Mouse (Mus musculus) ES-E14 (cell line): ENCODE measurements around the gene Hspd1. TPM values are rescaled to one million over a fixed set of nuclear protein-coding genes. Genes with fewer than 3 reads are reported as not detected.

Source experiments
- DNase-seq: peaks from one replicate; pipeline ENCODE4 v3.0.0-alpha.2; 2013; ENCODE audit warnings: low read depth, low spot score
- H3K27ac ChIP-seq: 2 replicates; pipeline ENCODE4 v1.5.1; 2012; ENCODE audit warnings: low read depth, mild to moderate bottlenecking, low read length, moderate library complexity, mixed read lengths; ENCODE audit not compliant: poor library complexity, insufficient read depth, severe bottlenecking
- H3K36me3 ChIP-seq: 2 replicates; pipeline ENCODE4 v1.6.1; 2012; ENCODE audit warnings: mild to moderate bottlenecking, low read length, moderate library complexity, mixed read lengths; ENCODE audit not compliant: control insufficient read depth, poor library complexity, insufficient read depth, severe bottlenecking
- H3K4me1 ChIP-seq, 2 experiments: fragments of 150-350 bp in 1 of 2; sonication (generic) in 1 of 2; 2 replicates each; pipeline ENCODE4 v1.6.1; 2012; ENCODE audit warnings: low read length in 2 of 2, mild to moderate bottlenecking in 1 of 2, mixed read lengths in 1 of 2; ENCODE audit not compliant: control insufficient read depth in 2 of 2, insufficient read depth in 2 of 2, poor library complexity in 1 of 2
- H3K4me3 ChIP-seq, 2 experiments: fragments of 150-350 bp in 1 of 2; sonication (generic) in 1 of 2; 2 replicates each; pipeline ENCODE4 v1.5.1; 2012; ENCODE audit warnings: low read length in 2 of 2, low read depth in 1 of 2, mild to moderate bottlenecking in 1 of 2, mixed read lengths in 1 of 2; ENCODE audit not compliant: insufficient read depth in 1 of 2, poor library complexity in 1 of 2, severe bottlenecking in 1 of 2
- H3K9ac ChIP-seq: 2 replicates; pipeline ENCODE4 v1.6.1; 2012; ENCODE audit warnings: low read depth, mild to moderate bottlenecking, low read length, mixed read lengths; ENCODE audit not compliant: poor library complexity, insufficient read depth, severe bottlenecking
- H3K9me3 ChIP-seq: fragments of 150-350 bp; sonication (generic); 2 replicates; pipeline ENCODE4 v1.6.1; 2012; ENCODE audit warnings: low read depth, mild to moderate bottlenecking, low read length; ENCODE audit not compliant: control insufficient read depth, insufficient read depth
- CHD2 ChIP-seq: IDR thresholded peaks from 2 replicates; pipeline ENCODE4 v1.6.1; 2014; ENCODE audit warnings: mild to moderate bottlenecking, low read depth, low read length, inconsistent platforms
- HCFC1 ChIP-seq: IDR thresholded peaks from 2 replicates; pipeline ENCODE4 v1.6.1; 2012; ENCODE audit warnings: low read length, inconsistent platforms, borderline replicate concordance; ENCODE audit not compliant: insufficient read depth
- MAFK ChIP-seq: IDR thresholded peaks from 2 replicates; pipeline ENCODE4 v1.6.1; 2014; ENCODE audit warnings: mild to moderate bottlenecking, low read depth, low read length, inconsistent platforms; ENCODE audit not compliant: insufficient read depth
- ZC3H11A ChIP-seq: IDR thresholded peaks from 2 replicates; pipeline ENCODE4 v1.6.1; 2012; ENCODE audit warnings: low read depth, mild to moderate bottlenecking, inconsistent platforms, low read length, borderline replicate concordance
- ZNF384 ChIP-seq: IDR thresholded peaks from 2 replicates; pipeline ENCODE4 v1.6.1; 2012; ENCODE audit warnings: low read depth, low read length, inconsistent platforms
- in situ Hi-C, 2 experiments: fragments of 600-800 bp; cut with MboI; formaldehyde crosslinking; loops; one replicate each; pipeline ENCODE4 v1.15.1; 2025; ENCODE audit warnings: low sequenced_read_pairs in 2 of 2, inconsistent platforms in 1 of 2; ENCODE audit not compliant: unreplicated experiment in 2 of 2
- total RNA-seq: library from RNA; depleted of rRNA; stranded (reverse); fragments of 300-350 nt; gene quantifications from 2 replicates; pipeline ENCODE4 v1.2.3, GENCODE M21; 2012

Hspd1 gene
- total RNA-seq, 1 experiment: 762 TPM

- TF ChIP-seq HCFC1 (no peak), ZC3H11A (no peak), MAFK (no peak), ZNF384 (no peak), CHD2 (no peak)
- Histone ChIP-seq H3K36me3 (peaks cover 32% of the 10 kb centered on the region), H3K4me1 (peaks cover 0 to 2% of the 10 kb centered on the region in 2 experiments; a peak in 2 of 4 replicates), H3K4me3 (peak overlapping the region; percentile 96 to 99), H3K27ac (no peak overlapping the region; the same call in 1 of the 2 replicates), H3K9ac (peak overlapping the region; percentile 60; the same call in 1 of the 2 replicates), H3K9me3 (no peaks in the 10 kb centered on the region)
- in situ Hi-C loops: no loop called here
- no peak for DNase-seq
Observed at GRCm38 (mm10) chr1:55085781-55086366, 2.2 kb downstream of the Hspd1 start.

GRCm38 (mm10) chr1:55082106-55082505, 5.9 kb downstream of the Hspd1 start:
- Histone ChIP-seq H3K9me3 (no peaks in the 10 kb centered on the region), H3K36me3 (peaks cover 41% of the 10 kb centered on the region), H3K27ac (no peak overlapping the region), H3K9ac (no peak overlapping the region; the same call in 1 of the 2 replicates), H3K4me1 (peaks cover 0 to 2% of the 10 kb centered on the region in 2 experiments; a peak in 2 of 4 replicates), H3K4me3 (no peak overlapping the region)
- TF ChIP-seq ZNF384 (no peak), CHD2 (no peak), MAFK (no peak), ZC3H11A (no peak), HCFC1 (no peak)
- in situ Hi-C loops: no loop called here
- no peak for DNase-seq

GRCm38 (mm10) chr1:55079677-55080076, 8.4 kb downstream of the Hspd1 start:
- no peak overlapping the region for H3K4me3 ChIP-seq
- in situ Hi-C loops: no loop called here
- H3K9me3 ChIP-seq: no peaks in the 10 kb centered on the region
- H3K36me3 ChIP-seq: peaks cover 35% of the 10 kb centered on the region
- TF ChIP-seq MAFK (no peak), ZC3H11A (no peak), ZNF384 (no peak), HCFC1 (no peak), CHD2 (no peak)
- DNase-seq: no peak
- H3K9ac ChIP-seq: no peak overlapping the region
- H3K4me1 ChIP-seq: peaks cover 0 to 2% of the 10 kb centered on the region in 2 experiments; a peak in 2 of 4 replicates
- H3K27ac ChIP-seq: no peak overlapping the region

- H3K27ac ChIP-seq: no peak overlapping the region
- H3K9ac ChIP-seq: no peak overlapping the region
- H3K9me3 ChIP-seq: no peaks in the 10 kb centered on the region
- H3K4me3 ChIP-seq: no peak overlapping the region
- no peak for DNase-seq
- H3K4me1 ChIP-seq: peaks cover 0 to 2% of the 10 kb centered on the region in 2 experiments; a peak in 1 of 4 replicates
- peak; percentile 50; the same call in 1 of the 2 replicates for TF ChIP-seq CHD2
- no peak for TF ChIP-seq HCFC1
- peaks cover 17% of the 10 kb centered on the region for H3K36me3 ChIP-seq
- in situ Hi-C loops: no loop called here
Observed at GRCm38 (mm10) chr1:55076849-55077516, 11.1 kb downstream of the Hspd1 start.

- TF ChIP-seq ZC3H11A (no peak), HCFC1 (no peak), ZNF384 (no peak), MAFK (no peak), CHD2 (no peak)
- peaks cover 14% of the 10 kb centered on the region for H3K36me3 ChIP-seq
- H3K9me3 ChIP-seq: no peaks in the 10 kb centered on the region
- peaks cover 0 to 2% of the 10 kb centered on the region in 2 experiments; a peak in 1 of 4 replicates for H3K4me1 ChIP-seq
- in situ Hi-C loops: no loop called here
- H3K27ac ChIP-seq: no peak overlapping the region
- no peak for DNase-seq
- no peak overlapping the region for H3K9ac ChIP-seq
- H3K4me3 ChIP-seq: no peak overlapping the region
Observed at GRCm38 (mm10) chr1:55076395-55076743, 11.7 kb downstream of the Hspd1 start.
